Mouse (Mus musculus) bone marrow macrophage, adult 2 months (primary cell): Measurements from ENCODE around the gene Ankrd26.

Experiments
- CTCF ChIP-seq: IDR thresholded peaks from 2 replicates; pipeline ENCODE4 v1.5.1; 2012; ENCODE audit warnings: low read depth, mild to moderate bottlenecking, low read length, moderate library complexity
- POLR2A ChIP-seq: IDR thresholded peaks from 2 replicates; pipeline ENCODE4 v1.6.1; 2012; ENCODE audit warnings: mild to moderate bottlenecking, low read depth, low read length, borderline replicate concordance

DNA sequence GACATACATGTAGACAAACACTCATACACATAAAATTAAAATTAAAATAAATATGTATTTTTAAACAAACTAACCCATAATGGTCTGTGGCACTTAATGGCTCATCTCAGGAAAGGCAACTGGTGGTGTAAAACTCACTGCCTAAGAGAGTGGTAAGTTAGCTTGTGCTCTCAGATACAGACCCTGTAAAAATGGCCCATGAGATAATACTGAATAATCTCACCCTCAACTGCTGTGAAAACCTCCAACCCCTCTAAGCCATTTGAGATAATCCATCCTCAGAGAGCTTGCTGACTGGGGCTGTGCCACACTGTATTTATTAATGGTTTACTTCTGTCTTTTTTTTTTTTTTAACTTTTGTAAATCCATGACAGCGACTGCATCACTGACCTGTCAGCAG lies 79.9 kb downstream of the Ankrd26 start:
- TF ChIP-seq POLR2A (no peak), CTCF (no peak)
